Mouse (Mus musculus): ENCODE data around the gene Rab13.

Rab13 gene

DNA sequence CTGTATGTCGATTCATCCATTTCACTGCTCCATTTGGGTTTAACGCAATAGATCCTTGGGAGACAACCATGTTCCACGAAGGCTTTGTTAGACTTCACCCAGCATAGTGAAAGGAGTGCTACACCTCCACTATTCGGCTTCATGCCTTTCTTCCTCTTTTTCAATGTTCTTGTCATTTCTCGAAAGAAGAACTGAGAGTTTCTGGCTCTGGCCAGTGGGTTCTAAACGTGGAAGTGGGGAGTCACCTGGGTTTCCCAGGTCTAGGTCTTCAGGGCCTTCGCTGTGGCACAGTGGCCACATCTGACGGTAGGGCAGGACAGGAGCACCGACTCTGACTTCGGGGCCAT is 51.2 kb downstream of the Rab13 start:
- DNase-seq, result no peak

DNA sequence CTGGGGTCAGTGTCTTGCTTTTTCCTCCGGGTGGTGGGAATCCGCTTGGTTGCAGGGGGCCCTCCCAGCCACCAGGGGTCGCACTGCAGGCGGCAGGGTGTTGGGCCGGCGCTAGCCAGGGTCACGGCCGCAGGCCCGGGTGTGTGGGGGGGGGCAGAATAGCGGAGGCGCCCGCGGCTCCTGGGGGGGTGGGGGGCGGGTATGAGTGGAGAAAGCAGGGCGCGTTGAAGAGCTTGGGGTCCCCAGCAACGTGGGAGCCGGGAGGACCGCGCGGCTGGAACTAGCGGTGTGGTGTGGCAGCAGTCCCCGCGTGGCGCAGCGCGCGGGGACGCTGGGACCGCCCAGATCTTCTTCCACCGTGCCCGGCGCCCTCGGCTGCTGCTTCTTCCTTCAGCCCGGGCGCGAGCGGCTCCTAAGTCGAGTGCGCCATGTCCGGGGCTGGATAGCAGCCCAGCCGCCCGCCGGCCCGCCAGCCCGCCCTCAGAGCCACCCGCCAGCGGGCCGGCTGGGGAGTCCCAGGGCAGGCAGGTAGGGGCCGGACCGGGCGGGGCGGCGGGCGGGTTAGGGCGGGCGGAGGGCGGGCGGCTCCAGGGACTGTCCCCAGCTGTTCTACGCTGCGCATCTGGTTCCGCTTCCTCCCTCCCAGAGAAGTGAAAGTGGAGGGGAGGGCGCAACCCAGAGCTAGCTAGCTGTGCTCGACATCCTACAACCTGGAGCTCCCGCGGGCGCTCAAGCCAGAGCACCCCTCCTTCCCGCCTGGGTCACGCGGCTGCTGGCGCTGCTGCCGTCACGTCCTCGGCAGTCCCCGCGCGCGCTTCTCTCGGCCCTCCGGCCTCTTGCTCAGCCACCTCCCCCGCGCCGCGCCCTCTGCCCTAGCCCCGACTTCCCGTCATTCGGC is 51.8 kb downstream of the Rab13 start, which contains the start of gene Dennd4b:
TSS of gene Dennd4b (plus strand) at position 152 of the 898 bp plus-strand sequence.
- peak; percentile 96 for DNase-seq

DNA sequence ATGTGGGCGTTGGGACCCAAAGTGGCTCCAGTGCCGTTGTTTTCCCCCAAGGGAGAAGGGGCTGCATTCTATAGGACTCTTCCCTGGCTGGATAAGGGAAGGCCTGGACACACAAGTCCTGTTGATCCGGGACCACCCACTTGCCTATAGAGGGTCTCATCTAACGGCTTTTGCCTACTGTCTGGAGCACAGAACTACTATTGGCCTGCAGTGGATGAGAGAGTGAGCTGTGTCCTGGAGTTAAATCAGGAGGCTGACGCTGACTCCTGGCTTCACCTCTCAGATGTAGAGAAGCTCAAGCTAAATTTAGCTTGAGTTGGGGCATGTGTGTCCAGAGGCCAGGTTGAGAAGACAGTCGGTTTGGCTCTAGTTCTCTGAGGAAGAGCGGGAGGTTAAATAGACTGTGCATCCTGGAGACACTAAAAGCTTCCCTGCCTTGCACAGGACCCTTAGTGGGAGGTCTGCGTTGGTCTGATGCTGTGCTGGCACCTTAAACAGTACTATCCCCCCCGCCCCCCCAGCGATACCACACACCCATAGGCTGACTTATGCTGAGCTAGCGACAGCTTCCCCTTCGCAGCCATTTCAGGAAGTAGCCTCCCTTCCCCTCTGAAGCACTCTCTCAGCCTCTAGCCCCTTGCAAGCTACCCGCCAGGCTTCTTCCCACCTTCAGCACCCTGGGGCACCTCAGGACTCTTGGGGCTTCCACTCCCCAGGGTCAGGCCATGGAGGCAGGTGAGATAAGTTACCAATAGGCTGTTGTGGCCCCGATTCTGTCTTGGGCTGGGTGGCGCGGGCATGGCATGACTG is 52.6 kb downstream of the Rab13 start:
- DNase-seq, result no peak

DNA sequence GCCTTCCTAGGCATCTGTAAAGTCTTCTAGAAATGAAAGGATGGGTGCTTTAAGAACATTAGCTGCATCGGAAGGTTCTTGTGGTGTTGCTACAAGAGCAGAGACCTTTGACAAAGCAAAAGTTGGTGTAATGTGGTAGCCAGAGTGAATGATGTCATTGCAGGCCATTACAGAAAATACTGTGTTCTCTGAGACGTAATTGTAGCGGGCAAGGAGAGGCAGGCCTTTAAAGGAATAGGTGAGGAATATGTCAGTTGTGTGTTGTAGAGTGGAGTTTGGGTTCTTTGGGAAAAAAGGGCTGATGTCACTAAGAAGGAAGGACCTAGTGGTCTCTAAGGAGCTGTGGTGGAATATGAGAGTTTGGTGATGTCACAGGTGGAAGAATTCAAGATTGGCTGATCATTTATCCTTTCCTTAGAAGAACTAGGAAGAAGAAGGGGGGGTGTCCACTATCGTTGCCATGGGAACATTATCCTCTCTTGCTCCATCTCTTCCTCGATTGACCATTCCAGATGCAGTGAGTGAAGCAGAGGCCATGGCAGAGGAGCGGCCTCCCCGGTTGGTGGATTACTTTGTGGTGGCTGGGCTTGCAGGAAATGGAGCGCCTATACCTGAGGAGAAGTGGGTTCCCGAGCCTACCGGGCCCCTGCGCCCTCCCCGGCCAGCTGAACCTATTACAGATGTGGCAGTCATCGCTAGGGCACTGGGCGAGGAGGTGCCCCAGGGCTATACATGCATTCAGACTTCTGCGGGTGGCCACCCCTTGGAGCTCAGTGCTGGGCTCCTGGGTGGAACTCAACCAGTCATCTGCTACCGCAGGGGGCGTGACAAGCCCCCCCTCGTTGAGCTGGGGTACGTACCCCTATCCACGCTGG is 53.6 kb downstream of the Rab13 start:
- DNase-seq, result no peak

DNA sequence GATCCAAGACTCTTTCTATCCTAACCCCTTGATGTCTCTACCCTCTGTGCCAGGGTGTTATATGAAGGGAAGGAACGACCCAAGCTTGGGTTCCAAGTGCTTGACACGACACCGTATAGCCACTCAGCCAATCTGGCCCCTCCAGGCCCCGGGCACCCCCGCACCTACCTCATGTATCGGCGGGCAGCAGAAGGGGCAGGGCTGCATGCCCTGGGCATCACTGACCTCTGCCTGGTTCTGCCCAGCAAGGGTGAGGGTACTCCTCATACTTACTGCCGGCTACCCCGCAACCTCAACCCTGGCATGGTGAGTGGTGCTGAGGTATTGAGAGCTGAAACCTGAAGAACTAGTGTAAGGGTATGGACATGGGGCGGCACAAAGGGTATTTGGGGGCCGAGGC is 54.7 kb downstream of the Rab13 start:
- no peak for DNase-seq

DNA sequence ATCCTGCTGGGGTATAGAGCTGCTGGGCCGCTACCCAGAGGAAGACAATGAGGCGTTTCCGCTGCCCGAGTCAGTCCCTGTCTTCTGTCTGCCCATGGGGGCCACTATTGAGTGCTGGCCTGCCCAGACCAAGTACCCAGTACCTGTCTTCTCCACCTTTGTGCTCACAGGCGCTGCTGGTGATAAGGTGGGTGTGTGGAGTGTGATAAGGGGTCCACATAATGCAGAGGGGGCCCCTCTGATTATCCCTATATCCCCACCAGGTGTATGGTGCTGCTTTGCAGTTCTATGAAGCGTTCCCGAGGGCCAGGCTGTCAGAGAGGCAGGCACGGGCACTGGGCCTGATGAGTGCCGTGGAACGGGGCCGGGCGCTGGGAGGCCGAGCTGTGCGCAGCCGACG is 55.5 kb downstream of the Rab13 start:
- DNase-seq, result no peak

DNA sequence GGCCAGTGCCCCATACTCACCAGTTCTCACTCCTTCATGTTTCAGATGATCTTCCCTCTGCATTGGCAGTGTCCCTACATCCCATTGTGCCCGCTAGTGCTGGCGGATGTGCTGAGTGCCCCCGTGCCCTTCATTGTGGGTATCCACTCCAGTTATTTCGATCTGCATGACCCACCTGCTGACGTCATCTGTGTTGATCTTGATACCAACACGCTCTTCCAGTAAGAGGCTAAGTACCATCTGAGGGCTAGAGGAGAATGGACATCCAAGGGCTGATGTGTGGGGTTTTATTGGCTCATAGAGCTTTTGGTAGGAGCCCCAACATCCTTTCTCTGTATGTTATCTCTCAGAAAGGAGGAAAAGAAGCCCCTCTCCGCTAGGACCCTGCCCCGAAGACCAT is 57.3 kb downstream of the Rab13 start:
- no peak for DNase-seq

DNA sequence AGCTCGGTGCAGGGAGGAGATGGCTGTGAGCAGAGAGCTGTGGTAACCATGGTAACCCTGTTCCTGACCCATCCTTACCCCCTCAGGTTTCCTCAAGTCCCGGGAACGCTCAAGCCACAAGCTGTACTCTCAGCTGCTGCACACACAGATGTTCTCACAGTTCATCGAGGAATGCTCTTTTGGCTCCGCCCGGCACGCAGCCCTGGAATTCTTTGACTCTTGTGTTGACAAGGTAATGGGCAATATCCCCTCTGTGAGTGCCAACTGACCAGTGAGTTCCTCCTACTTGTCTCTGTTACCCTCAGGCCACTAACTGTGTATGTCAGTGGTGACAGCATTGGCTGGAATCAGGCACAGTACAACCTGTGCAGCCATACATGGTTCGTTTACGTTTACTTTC is 58.7 kb downstream of the Rab13 start:
- no peak for DNase-seq

DNA sequence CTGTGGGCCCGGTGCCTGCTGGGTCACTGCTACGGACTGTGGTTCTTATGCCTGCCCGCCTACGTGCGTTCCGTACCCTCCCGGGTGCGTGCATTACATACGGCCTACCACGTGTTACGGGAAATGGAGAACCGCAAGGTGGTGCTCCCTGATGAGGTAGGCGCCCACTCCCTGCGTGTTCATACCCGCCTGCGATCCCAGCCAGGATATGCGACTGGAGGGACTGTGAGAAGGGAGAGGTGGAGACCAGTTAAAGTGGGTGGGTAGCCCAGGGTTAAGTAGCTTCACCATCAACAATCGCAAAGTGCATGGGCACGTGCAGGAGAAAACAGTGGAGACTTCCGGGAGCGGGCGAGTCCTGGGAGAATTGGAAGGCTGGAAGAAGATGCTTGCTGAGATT is 60.4 kb downstream of the Rab13 start:
- no peak for DNase-seq

DNA sequence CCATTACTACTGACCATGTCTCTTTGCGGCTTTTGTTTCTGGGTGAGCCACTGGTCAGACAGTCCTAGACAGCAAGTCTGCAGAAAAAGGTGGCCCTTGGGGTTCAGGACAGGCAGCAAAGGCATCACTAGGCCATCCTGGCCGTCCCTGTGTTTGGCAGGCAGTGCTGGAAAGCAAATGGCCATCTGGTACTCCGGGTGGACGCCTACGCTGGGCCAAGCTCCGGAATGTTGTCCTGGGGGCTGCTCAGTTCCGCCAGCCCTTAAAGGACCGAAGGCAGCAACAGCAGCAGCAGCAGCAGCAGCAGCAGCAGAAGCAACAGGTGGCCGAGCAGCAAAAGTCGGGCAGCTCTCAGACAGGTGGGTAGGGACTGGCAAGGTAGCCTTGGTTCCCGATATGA is 61.8 kb downstream of the Rab13 start:
- DNase-seq, result no peak

Measured in lung, postnatal 10 days (tissue).